Mouse (Mus musculus) telencephalon, adult 2 months (tissue): ENCODE results near the gene Sec24a.
"Not testable (repeated sequence)": the region's sequence is repeated elsewhere in the genome, so short reads cannot be mapped to it uniquely, and the experiment has no call there.

Source experiments
- DNase-seq: peaks from one replicate; pipeline ENCODE4 v3.0.0-alpha.2; 2011; ENCODE audit warnings: low read depth, low spot score

The Sec24a gene

DNA sequence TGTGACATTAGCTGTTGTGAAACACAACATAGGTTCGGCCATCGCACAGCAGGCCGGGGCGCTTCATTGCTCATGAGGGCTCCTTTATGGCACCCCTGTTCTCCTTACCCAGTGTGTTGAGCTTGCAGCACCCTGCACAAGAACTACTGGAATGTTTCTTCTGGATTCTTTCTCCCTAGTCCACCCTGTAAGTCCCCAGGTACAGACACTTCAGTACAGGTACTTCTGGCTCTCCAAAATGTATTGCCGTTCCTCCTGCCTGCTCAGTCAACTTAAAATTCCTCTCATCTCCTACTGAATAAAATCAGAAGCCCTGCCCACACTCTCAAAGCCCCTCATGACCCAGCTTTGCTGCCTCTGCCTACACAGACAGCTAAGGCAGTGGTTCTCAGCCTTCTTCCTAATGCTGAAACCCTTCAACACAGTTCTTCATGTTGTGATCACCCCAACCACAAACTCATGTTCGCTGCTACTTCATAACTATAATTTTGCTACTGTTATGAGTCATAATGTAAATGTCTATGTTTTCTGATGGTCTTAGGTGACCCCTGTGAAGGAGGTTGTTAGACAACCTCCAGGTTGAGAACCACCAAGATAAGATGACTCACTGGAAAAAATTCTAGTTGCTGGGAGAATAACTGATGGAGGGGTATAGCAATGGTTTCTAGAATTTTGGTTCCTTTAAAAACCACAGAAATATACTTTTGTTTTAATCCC is 3.3 kb downstream of the Sec24a start:
- no peak for DNase-seq

DNA sequence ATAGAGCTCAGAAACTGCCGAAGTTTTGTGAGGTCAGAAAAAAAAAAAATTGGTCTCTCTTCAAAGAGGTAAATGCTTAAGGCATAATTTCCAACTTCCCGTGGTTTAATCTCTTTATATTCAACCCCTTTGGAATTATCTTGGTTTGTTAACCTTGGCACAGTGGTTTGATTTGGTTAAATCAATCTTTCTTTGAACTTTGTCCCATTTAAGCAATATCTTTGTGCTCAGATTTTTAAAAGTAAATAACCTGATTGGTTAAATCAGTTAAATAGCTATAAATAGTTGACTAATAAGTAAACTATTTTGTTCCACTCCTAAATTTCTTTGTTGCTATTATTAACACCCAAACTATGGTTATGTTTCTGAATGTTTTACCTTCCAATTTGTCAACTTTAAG is 4.2 kb downstream of the Sec24a start:
- no peak for DNase-seq

GRCm38 (mm10) chr11:51758207-51758606 is 5.2 kb downstream of the Sec24a start:
- DNase-seq: not testable (repeated sequence)

DNA sequence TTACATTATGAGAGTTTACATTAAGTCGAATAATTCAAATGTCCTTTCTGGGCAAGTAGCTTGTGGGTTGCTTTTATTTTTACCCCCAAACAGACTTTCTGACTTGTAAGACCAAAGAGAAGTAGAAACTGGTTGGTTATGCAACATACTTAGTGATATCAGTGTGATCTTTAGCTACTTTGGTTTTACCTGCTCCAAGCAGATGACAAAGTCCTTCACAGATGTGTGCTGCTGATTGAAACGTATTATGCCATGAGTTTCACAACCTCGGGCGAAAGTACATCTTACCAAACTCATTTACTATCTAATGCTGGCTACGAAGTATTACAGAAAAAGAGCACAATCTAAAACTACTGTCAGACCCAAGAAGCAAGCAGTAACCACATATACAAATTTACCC is 5.8 kb downstream of the Sec24a start:
- DNase-seq: no peak

- DNase-seq: no peak
These were observed 6.4 kb downstream of the Sec24a start for GRCm38 (mm10) chr11:51757023-51757422.

DNA sequence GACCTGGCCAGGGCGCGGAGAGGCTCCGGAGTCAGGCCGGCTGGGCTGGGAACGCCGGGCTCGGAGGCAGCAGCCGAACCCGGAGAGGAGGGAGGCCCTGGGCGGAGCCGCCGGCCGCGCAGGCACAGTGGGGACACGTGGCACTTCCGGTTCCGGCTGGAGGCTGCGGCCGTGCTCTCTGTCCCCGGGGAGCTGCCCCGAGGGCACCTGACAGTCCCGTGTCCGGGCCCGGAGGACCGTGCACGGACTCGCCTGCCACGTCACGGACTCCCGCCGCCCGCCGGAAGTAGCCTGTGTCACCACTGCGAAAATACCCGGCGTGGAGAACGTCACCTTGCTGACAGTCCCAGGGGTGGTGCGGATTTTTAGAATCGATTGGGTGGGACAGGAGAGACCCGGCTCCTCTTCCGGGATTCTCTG is 7.1 kb downstream of the Sec24a start:
- peak; percentile 74 for DNase-seq

GRCm38 (mm10) chr11:51755621-51756311 is 7.7 kb downstream of the Sec24a start:
- no peak for DNase-seq

DNA sequence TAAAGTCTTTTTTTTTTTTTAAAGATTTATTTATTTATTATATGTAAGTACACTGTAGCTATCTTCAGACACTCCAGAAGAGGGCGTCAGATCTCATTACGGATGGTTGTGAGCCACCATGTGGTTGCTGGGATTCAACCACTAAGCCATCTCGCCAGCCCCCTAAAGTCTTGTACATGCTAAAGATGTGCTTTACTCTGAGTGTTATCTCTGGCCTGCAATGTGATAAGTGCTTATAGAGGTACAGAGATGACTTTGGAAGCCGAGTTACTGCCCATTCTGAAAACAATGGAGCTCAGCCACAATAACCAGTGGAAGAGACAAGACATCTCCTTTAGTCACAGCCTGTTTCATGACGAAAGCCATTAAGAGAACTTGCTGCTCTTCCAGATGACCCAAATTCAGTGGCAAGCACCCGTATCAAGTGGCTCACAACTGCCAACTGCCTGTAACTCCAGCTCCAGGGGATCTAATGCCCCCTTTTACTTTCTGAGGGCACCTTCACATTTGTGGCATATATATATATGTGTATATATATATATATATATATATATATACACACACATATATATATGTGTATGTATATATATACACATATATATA is 11.7 kb downstream of the Sec24a start:
- DNase-seq: not testable (repeated sequence)

DNA sequence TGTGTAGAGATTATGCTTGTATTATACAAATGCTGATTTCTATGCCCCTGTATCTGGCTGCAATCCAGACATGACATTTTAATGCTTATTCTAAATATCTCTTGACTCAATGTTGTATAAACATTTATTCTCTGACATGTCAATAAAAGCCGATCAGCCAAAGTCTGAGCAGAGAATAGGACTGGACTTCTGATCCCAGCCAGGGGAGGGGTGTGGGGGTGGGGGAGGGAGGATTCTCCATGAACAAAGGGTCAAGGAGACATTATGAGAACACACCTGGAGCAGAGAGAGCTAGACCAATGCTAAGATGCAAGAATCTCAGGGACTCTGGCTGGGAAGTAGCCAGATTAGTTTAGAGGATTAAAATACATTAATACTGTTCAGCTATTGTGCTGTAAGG is 17.3 kb downstream of the Sec24a start:
- DNase-seq: no peak

DNA sequence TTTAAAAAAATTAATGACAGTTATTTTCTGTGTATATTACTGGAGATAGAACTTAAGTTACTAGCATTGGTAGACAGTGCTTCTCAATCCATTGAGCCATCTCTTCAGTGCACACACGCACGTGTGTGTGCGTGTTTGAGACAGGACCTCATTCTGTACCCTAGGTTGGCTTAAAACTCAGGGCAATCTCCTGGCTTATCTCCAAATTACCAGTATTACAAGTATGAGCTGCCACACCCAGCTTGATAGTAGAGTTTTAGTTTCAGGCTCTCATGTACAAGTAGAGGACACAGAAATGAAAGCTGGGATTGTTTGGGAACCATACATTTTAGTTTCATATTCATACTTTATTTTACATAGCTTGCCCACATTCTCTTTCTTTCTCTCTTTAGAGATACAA is 22.7 kb downstream of the Sec24a start:
- no peak for DNase-seq

DNA sequence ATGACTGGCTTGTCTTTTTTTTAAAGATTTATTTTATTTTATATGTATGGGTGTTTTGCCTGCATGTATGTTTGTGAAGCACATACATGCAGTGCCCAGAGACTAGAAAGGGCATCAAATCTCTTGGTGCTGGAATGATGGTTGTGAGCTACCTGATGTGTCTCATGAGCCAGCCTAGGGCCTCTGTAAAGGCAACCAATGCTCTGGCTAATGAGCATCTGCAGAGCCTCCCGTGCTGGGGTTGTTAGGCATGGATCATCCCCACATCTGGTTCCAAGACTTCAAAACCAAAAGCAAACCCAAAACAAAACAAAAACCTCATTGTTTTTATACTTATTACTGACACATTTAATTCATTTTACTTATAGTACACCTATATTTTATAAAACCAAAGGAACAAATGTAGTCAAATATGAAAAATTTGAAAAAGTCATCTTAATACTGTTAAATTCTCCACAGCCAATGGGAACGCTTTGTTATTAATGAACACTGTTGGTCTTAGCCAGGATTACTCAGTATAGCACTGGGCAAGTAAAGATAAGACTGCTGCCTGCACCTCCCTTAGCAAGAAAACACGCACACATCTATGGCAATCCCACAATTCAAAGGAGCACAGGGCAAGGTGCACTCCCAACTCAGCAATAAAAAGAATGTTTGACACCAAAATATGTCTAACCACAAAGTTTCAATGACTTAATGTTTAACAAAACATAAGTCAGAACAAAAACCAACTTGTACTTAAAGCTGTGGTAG is 24.6 kb downstream of the Sec24a start:
- no peak for DNase-seq

DNA sequence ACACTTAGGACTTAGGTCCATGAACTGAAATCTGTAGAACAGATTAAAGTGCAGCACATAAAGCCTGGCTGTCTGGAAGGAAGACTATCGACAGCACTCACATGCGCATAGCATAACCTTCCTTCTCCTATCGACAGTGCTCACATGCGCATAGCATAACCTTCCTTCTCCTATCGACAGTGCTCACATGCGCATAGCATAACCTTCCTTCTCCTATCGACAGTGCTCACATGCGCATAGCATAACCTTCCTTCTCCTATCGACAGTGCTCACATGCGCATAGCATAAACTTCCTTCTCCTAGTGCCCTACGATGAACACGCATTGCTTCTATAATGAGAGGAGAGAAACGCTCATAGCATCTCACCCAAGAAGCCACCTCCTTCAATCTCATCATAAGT is 29.2 kb downstream of the Sec24a start:
- DNase-seq: not testable (repeated sequence)

DNA sequence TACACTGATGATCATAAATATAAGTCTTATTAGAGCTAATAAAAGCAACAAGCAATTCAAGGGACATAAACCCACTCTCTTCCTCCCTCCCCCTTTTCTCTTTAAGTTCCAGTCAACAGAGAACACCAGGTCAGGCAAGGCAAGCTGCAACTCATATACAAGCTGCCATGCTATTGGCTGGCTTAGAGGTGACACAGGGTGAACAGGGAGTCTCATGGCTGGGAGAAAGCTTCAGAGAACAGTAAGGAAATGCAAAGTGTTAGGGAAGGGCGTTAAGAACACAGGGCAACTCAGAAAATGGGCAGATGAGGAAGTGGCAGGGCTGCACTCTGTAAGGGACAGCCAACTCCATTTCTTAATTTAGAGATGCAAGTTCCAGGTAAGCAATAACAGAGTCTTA is 30.6 kb downstream of the Sec24a start:
- no peak for DNase-seq

DNA sequence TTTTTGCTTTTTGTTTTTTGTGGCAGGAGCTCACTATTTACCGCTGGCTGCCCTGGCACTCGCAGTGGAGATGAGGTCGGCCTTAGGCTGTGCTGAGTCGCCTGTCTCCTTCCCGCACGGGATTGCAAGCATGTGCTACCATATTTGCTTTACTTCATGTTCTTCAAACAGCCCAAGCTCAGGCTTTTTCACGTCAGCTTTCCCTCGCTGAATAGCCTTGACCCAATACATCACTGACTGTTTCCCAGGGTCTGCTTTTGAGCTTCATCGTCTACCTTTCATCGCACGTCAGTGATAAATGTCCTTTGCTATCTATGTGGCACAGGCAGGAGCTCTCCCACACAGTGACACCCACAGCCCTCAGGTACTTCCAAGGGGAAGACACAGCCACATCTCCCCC is 42.4 kb downstream of the Sec24a start:
- no peak for DNase-seq

GRCm38 (mm10) chr11:51707080-51707479 is 56.4 kb downstream of the Sec24a start:
- no peak for DNase-seq

GRCm38 (mm10) chr11:51706451-51706850 is 57.0 kb downstream of the Sec24a start:
- DNase-seq: no peak

- no peak for DNase-seq
These were observed 59.9 kb downstream of the Sec24a start for GRCm38 (mm10) chr11:51703379-51703998.

- DNase-seq: no peak
These were observed 60.6 kb downstream of the Sec24a start for GRCm38 (mm10) chr11:51702831-51703230.

GRCm38 (mm10) chr11:51694984-51695383 is 68.5 kb downstream of the Sec24a start:
- peak; percentile 26 for DNase-seq

DNA sequence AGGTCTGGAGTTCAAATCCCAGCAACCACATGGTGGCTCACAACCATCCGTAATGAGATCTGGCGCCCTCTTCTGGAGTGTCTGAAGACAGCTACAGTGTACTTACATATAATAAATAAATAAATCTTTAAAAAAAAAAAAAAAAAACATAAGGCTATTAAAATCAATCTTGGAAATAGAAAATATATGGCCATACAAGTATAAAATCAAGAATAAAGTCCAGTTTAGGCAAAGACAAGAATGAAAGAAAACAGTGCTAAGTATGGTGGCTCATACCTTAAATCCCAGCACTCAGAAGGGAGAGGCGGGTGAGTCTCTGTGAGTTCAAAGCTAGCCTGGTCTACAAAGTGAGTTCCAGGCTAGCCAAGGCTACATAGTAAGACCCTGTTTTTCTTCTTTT is 72.8 kb downstream of the Sec24a start:
- not testable (repeated sequence) for DNase-seq

DNA sequence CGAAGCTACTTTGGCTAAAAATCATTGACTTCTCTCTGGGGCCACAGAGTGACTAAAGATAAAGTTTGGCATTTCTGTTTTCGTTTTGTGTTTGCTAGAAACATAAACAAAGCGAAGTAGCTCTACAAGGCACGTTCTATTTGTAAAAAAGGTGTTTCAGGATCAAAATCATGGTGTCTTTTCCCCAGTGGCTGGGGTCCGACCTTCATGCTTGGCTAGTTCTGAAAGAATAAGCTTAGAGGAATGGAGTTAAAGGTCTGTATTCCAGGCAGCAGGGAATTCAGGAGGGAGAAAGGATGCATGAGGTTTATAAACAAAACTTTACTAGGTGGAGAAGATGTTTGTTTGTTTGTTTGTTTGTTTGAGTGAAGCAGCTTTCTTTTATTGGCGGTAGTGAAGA is 74.1 kb downstream of the Sec24a start:
- DNase-seq: no peak
